Mouse (Mus musculus) CH12.LX (cell line): ENCODE data around the gene Igfbp3. TPM values are rescaled to one million over a fixed set of nuclear protein-coding genes. Genes with fewer than 3 reads are reported as not detected.

ENCODE experiments used
- DNase-seq: peaks from one replicate; pipeline ENCODE4 v3.0.0-alpha.2; 2013; ENCODE audit errors: extremely low read depth
- H3K27ac ChIP-seq: 2 replicates; pipeline ENCODE4 v1.5.1; 2012; ENCODE audit warnings: low read depth, mild to moderate bottlenecking, control low read depth, moderate library complexity; ENCODE audit not compliant: insufficient read depth
- H3K27me3 ChIP-seq: replicated peaks from 2 replicates; pipeline ENCODE3; 2012; ENCODE audit warnings: inconsistent platforms
- H3K36me3 ChIP-seq, 2 experiments: replicated peaks in 1 of 2; 2 replicates each; pipeline versions ENCODE3 to v1.6.1; 2012; ENCODE audit warnings: inconsistent platforms in 1 of 2, low read length in 1 of 2, mild to moderate bottlenecking in 1 of 2, mixed read lengths in 1 of 2, moderate library complexity in 1 of 2; ENCODE audit not compliant: control insufficient read depth in 1 of 2, insufficient read depth in 1 of 2
- H3K4me1 ChIP-seq, 2 experiments: 2 replicates each; pipeline ENCODE4 v1.6.1; 2012; ENCODE audit warnings: inconsistent platforms in 1 of 2, moderate library complexity in 1 of 2; ENCODE audit not compliant: insufficient read depth in 2 of 2, control insufficient read depth in 1 of 2
- H3K4me2 ChIP-seq: 2 replicates; pipeline ENCODE4 v1.6.1; 2012; ENCODE audit warnings: low read depth, mild to moderate bottlenecking, control low read depth; ENCODE audit not compliant: poor library complexity, insufficient read depth, severe bottlenecking
- H3K4me3 ChIP-seq, 3 experiments: fragments of 150-350 bp in 1 of 3; sonication (generic) in 1 of 3; replicated peaks in 1 of 3; 2 replicates each; pipeline versions ENCODE3 to v1.5.1; 2011 to 2012; ENCODE audit warnings: low read depth in 2 of 3, low read length in 2 of 3, mild to moderate bottlenecking in 2 of 3, moderate library complexity in 2 of 3, control low read depth in 1 of 3, improper control_type of control experiment in 1 of 3, inconsistent platforms in 1 of 3, mixed read lengths in 1 of 3; ENCODE audit not compliant: poor library complexity in 1 of 3
- H3K79me2 ChIP-seq: replicated peaks from 2 replicates; pipeline ENCODE4 v1.6.1; 2012; ENCODE audit warnings: mild to moderate bottlenecking, moderate library complexity; ENCODE audit not compliant: control insufficient read depth, poor library complexity, insufficient read depth, severe bottlenecking; ENCODE audit errors: extremely low read depth
- H3K9ac ChIP-seq: 2 replicates; pipeline ENCODE4 v1.6.1; 2012; ENCODE audit warnings: low read depth, mild to moderate bottlenecking, control low read depth, moderate library complexity; ENCODE audit not compliant: insufficient read depth
- H3K9me3 ChIP-seq: replicated peaks from 2 replicates; pipeline ENCODE3; 2012; ENCODE audit warnings: low read length, inconsistent platforms, mixed read lengths
- BHLHE40 ChIP-seq: IDR thresholded peaks from 2 replicates; pipeline ENCODE4 v1.6.1; 2011; ENCODE audit warnings: mild to moderate bottlenecking, low read depth, low read length, improper control_type of control experiment
- CHD1 ChIP-seq: IDR thresholded peaks from 2 replicates; pipeline ENCODE4 v1.6.1; 2012; ENCODE audit warnings: low read depth, low read length, improper control_type of control experiment, inconsistent platforms
- CHD2 ChIP-seq: IDR thresholded peaks from 2 replicates; pipeline ENCODE4 v1.6.1; 2011; ENCODE audit warnings: low read length, improper control_type of control experiment
- CTCF ChIP-seq, 2 experiments: IDR thresholded peaks in 1 of 2; conservative IDR thresholded peaks in 1 of 2; 2 replicates each; pipeline ENCODE4 v1.5.1; 2011 to 2012; ENCODE audit warnings: low read depth in 2 of 2, low read length in 2 of 2, improper control_type of control experiment in 1 of 2, inconsistent platforms in 1 of 2, mild to moderate bottlenecking in 1 of 2, moderate library complexity in 1 of 2
- E2F4 ChIP-seq: IDR thresholded peaks from 2 replicates; pipeline ENCODE4 v1.6.1; 2011; ENCODE audit warnings: low read depth, low read length, improper control_type of control experiment; ENCODE audit not compliant: insufficient replicate concordance
- ELF1 ChIP-seq: IDR thresholded peaks from 2 replicates; pipeline ENCODE4 v1.6.1; 2014; ENCODE audit warnings: low read depth, mild to moderate bottlenecking, inconsistent platforms, low read length, improper control_type of control experiment
- HCFC1 ChIP-seq: IDR thresholded peaks from 2 replicates; pipeline ENCODE4 v1.6.1; 2012; ENCODE audit warnings: low read depth, mild to moderate bottlenecking, inconsistent platforms, low read length, improper control_type of control experiment
- JUN ChIP-seq: IDR thresholded peaks from 2 replicates; pipeline ENCODE4 v1.6.1; 2011; ENCODE audit warnings: low read depth, mild to moderate bottlenecking, low read length, improper control_type of control experiment, moderate library complexity; ENCODE audit not compliant: insufficient read depth
- JUND ChIP-seq: conservative IDR thresholded peaks from 2 replicates; pipeline ENCODE4 v1.6.1; 2011; ENCODE audit warnings: low read depth, low read length, improper control_type of control experiment
- KAT2A ChIP-seq: IDR thresholded peaks from 2 replicates; pipeline ENCODE4 v1.6.1; 2012; ENCODE audit warnings: low read length, improper control_type of control experiment, inconsistent platforms; ENCODE audit not compliant: insufficient replicate concordance
- MAFK ChIP-seq: IDR thresholded peaks from 2 replicates; pipeline ENCODE4 v1.6.1; 2011; ENCODE audit warnings: low read length, improper control_type of control experiment; ENCODE audit not compliant: insufficient replicate concordance
- MAX ChIP-seq: IDR thresholded peaks from 2 replicates; pipeline ENCODE4 v1.6.1; 2011; ENCODE audit warnings: low read length, improper control_type of control experiment
- MAZ ChIP-seq: IDR thresholded peaks from 2 replicates; pipeline ENCODE4 v1.6.1; 2012; ENCODE audit warnings: low read depth, mild to moderate bottlenecking, inconsistent platforms, low read length, improper control_type of control experiment, moderate library complexity
- MEF2A ChIP-seq: IDR thresholded peaks from 2 replicates; pipeline ENCODE4 v1.6.1; 2014; ENCODE audit warnings: low read depth, mild to moderate bottlenecking, inconsistent platforms, low read length, improper control_type of control experiment, borderline replicate concordance
- MXI1 ChIP-seq: IDR thresholded peaks from 2 replicates; pipeline ENCODE4 v1.6.1; 2011; ENCODE audit warnings: mild to moderate bottlenecking, low read depth, low read length, improper control_type of control experiment
- MYC ChIP-seq: IDR thresholded peaks from 2 replicates; pipeline ENCODE4 v1.6.1; 2011; ENCODE audit warnings: low read depth, mild to moderate bottlenecking, improper control_type of control experiment, low read length
- NRF1 ChIP-seq: IDR thresholded peaks from 2 replicates; pipeline ENCODE4 v1.6.1; 2014; ENCODE audit warnings: low read depth, mild to moderate bottlenecking, inconsistent platforms, low read length, improper control_type of control experiment, moderate library complexity
- PAX5 ChIP-seq: IDR thresholded peaks from 2 replicates; pipeline ENCODE4 v1.6.1; 2012; ENCODE audit warnings: low read length, inconsistent platforms, mixed read lengths
- POLR2A ChIP-seq: IDR thresholded peaks from 2 replicates; pipeline ENCODE4 v1.6.1; 2011; ENCODE audit warnings: low read depth, mild to moderate bottlenecking, improper control_type of control experiment, low read length
- POLR2AphosphoS2 ChIP-seq: IDR thresholded peaks from 2 replicates; pipeline ENCODE4 v1.6.1; 2011; ENCODE audit warnings: low read depth, low read length, improper control_type of control experiment
- RAD21 ChIP-seq: IDR thresholded peaks from 2 replicates; pipeline ENCODE4 v1.6.1; 2011; ENCODE audit warnings: low read depth, mild to moderate bottlenecking, low read length, improper control_type of control experiment, moderate library complexity
- RCOR1 ChIP-seq: conservative IDR thresholded peaks from 2 replicates; pipeline ENCODE4 v1.6.1; 2012; ENCODE audit warnings: low read depth, mild to moderate bottlenecking, inconsistent platforms, low read length, improper control_type of control experiment
- SMC3 ChIP-seq: IDR thresholded peaks from 2 replicates; pipeline ENCODE4 v1.6.1; 2011; ENCODE audit warnings: low read depth, low read length, improper control_type of control experiment
- TBP ChIP-seq: conservative IDR thresholded peaks from 2 replicates; pipeline ENCODE4 v1.6.1; 2011; ENCODE audit warnings: low read depth, low read length, improper control_type of control experiment
- TCF12 ChIP-seq: IDR thresholded peaks from 2 replicates; pipeline ENCODE4 v1.6.1; 2014; ENCODE audit warnings: low read depth, mild to moderate bottlenecking, inconsistent platforms, low read length, improper control_type of control experiment
- UBTF ChIP-seq: IDR thresholded peaks from 2 replicates; pipeline ENCODE4 v1.6.1; 2012; ENCODE audit warnings: low read depth, mild to moderate bottlenecking, inconsistent platforms, low read length, improper control_type of control experiment, moderate library complexity
- USF2 ChIP-seq: conservative IDR thresholded peaks from 2 replicates; pipeline ENCODE4 v1.6.1; 2011; ENCODE audit warnings: low read depth, low read length, improper control_type of control experiment
- ZMIZ1 ChIP-seq: IDR thresholded peaks from 2 replicates; pipeline ENCODE4 v1.6.1; 2012; ENCODE audit warnings: low read depth, mild to moderate bottlenecking, inconsistent platforms, low read length, improper control_type of control experiment
- ZNF384 ChIP-seq: IDR thresholded peaks from 2 replicates; pipeline ENCODE4 v1.6.1; 2012; ENCODE audit warnings: low read depth, low read length, improper control_type of control experiment, inconsistent platforms
- dilution Hi-C: fragments of 300-500 bp; cut with MboI; formaldehyde crosslinking; loops from 2 replicates; pipeline ENCODE4 v1.14.3; 2020; ENCODE audit warnings: low sequenced_read_pairs; ENCODE audit not compliant: extremely low pct_unique_long_range_greater_than_20kb, extremely low pct_ligation_motif_present
- in situ Hi-C: fragments of 300-500 bp; cut with MboI; formaldehyde crosslinking; loops from 3 replicates; pipeline ENCODE4 v1.14.3; 2019; ENCODE audit warnings: low sequenced_read_pairs, low pct_ligation_motif_present, low pct_unique_long_range_greater_than_20kb, mixed read lengths
- polyA plus RNA-seq: library from polyadenylated mRNA; unstranded; fragments of >175 nt; gene quantifications from 2 replicates; pipeline ENCODE4 v1.2.1, GENCODE M21; 2012; ENCODE audit warnings: low read depth; ENCODE audit not compliant: insufficient read length
- total RNA-seq, 2 experiments: library from RNA; depleted of rRNA; stranded (reverse); fragments of 300-350 nt in 1 of 2; fragments of >200 nt in 1 of 2; gene quantifications; 2 replicates each; pipeline ENCODE4 v1.2.3; 2012 to 2014

Igfbp3 gene
- total and polyA plus RNA-seq, 3 experiments: not detected

- in situ Hi-C loops (no loop called here), dilution Hi-C loops (no loop called here)
- Histone ChIP-seq H3K79me2 (no peaks in the 10 kb centered on the region), H3K27ac (no peak overlapping the region), H3K36me3 (no peaks in the 10 kb centered on the region), H3K4me1 (no peaks in the 10 kb centered on the region), H3K4me3 (no peak overlapping the region), H3K27me3 (no peaks in the 10 kb centered on the region), H3K4me2 (no peak overlapping the region), H3K9ac (no peak overlapping the region), H3K9me3 (peaks cover 53% of the 10 kb centered on the region)
- DNase-seq: no peak
- TF ChIP-seq JUN (no peak), TCF12 (no peak), HCFC1 (no peak), ELF1 (no peak), MAFK (no peak), MAZ (no peak), MYC (no peak), MAX (no peak), TBP (no peak), POLR2AphosphoS2 (no peak), CHD1 (no peak), POLR2A (no peak), UBTF (no peak), CHD2 (no peak), BHLHE40 (no peak), PAX5 (no peak), MEF2A (no peak), KAT2A (no peak), USF2 (no peak)
Measured at GRCm38 (mm10) chr11:7233333-7233732, 19.6 kb upstream of the Igfbp3 start.

GRCm38 (mm10) chr11:7231958-7232357, 18.2 kb upstream of the Igfbp3 start:
- dilution Hi-C loops (no loop called here), in situ Hi-C loops (no loop called here)
- no peak for DNase-seq
- no peak for TF ChIP-seq RAD21
- TF ChIP-seq E2F4: no peak
- TF ChIP-seq MAX: no peak
- TF ChIP-seq CTCF (conservative IDR thresholded peaks at IDR 0.05 in 1 of 2, IDR thresholded peaks at IDR 0.05 in 1 of 2; ENCODE audit: low read depth in 2 of 2, low read length in 2 of 2): no peak
- no peak for TF ChIP-seq ZNF384
- no peak for TF ChIP-seq KAT2A
- TF ChIP-seq NRF1: no peak
- no peak for TF ChIP-seq ZMIZ1
- TF ChIP-seq MEF2A: no peak
- TF ChIP-seq MXI1: no peak
- no peak for TF ChIP-seq RCOR1
- TF ChIP-seq CHD1: no peak
- TF ChIP-seq CHD2: no peak
- TF ChIP-seq UBTF: no peak
- TF ChIP-seq SMC3: no peak
- TF ChIP-seq PAX5: no peak
- TF ChIP-seq POLR2A: no peak
- TF ChIP-seq TBP: no peak
- no peak for TF ChIP-seq BHLHE40
- no peak for TF ChIP-seq JUND
- no peak overlapping the region for H3K4me2 ChIP-seq
- no peak overlapping the region for H3K27ac ChIP-seq
- no peak overlapping the region for H3K4me3 ChIP-seq
- no peaks in the 10 kb centered on the region for H3K27me3 ChIP-seq
- H3K9me3 ChIP-seq: peaks cover 52% of the 10 kb centered on the region
- H3K79me2 ChIP-seq: no peaks in the 10 kb centered on the region
- no peaks in the 10 kb centered on the region for H3K36me3 ChIP-seq
- no peak overlapping the region for H3K9ac ChIP-seq
- no peaks in the 10 kb centered on the region for H3K4me1 ChIP-seq
